Mouse (Mus musculus): ENCODE data around the gene Epha7.
A peak's percentile ranks its signal among the peaks of the same experiment; 100 is the strongest.

Epha7 gene

GRCm38 (mm10) chr4:28812691-28813289, at the start of gene Epha7:
Epha7 (plus strand) TSS chr4:28813131.
- peak; percentile 79 for DNase-seq (ENCODE audit: low spot score)

- no peak for DNase-seq (ENCODE audit: low spot score)
Measured at GRCm38 (mm10) chr4:28783961-28784360, 29.0 kb upstream of the Epha7 start.

DNA sequence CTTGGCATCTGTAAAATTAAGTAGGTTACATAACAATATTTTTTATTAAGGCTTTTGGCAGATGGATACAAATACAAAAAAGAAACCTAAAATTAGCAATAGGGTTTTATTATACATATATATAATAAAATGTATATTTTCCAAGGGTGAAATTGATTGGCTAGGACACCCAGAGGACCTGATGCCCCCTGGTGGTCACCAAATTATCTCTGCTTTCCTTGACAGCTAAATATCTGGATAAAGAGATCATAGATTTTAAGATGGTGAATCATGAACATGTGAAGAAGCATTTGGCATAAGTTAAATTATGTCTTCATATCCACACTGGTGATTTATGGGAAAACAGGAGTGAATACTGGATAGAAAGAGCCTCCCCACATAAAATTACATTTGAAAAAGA, 4.1 kb upstream of the Epha7 start:
- no peak for DNase-seq (ENCODE audit: low spot score)

DNA sequence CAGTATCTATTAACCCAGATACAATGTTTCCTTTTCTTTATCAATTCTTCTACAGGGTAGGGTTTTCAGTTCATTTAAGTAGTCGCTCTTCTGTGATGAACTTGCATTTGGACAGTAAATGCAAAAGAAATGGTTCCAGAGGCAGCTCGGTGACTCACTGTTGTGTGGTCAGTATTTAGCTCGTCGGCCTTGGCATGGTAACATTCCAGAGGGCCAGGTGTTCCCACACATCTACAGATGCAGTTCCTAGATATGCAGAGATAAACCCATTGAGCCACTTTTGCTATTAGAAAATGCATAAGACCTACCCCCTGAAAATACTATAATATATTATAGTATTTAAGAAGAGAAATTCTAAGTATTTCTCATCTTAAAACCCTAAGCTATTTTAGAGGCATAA, 3.2 kb upstream of the Epha7 start:
- DNase-seq (ENCODE audit: low spot score): no peak

DNA sequence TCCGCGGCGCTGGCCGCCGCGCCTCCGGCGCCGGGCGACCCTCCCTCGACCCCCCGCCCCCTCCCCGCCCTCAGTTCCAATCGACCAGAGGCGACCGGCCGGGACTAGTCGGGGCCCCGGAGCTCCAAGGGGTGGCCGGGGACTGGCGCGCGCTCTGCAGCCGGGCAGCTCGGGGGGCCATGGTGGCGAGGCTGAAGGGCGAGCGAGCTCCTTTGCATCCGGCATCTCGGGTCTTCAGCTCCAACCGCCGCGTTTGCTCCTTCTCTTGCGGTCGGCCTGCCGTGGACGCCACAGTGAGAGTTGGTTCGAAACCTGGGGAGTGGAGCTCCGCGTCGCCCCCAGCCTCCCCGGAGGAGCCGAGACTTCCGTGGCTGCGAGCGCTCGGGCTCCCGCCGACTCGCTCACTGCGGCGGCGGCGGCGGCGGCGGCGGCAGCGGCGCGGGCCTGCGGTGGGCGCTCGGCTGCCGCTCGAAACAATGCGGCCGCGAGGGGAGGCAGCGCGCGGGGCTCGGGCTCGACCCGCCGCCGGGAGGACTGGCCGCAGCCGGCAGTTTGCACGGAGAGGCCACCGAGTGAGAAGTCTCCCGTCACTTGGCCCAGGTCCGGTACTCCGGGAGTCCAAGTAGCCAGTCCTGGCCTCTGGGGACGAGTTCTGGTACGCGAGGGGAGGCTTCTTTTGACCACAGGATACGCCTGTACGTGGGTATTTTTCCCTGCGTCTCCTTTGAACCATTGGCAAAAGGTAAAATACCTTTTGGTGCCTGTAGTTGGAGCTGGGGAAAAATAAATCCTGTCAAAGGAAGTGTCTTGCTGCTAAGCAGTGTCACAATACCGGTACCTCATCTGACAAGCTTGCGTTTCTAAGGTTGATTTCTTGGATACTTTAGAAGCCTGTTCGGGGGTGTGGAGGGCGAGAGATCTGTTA, 882 bp downstream of the Epha7 start:
- no peak for DNase-seq (ENCODE audit: low spot score)

GRCm38 (mm10) chr4:28814476-28814815, 1.5 kb downstream of the Epha7 start:
- no peak for DNase-seq (ENCODE audit: low spot score)

- DNase-seq (ENCODE audit: low spot score): no peak
Measured at GRCm38 (mm10) chr4:28814816-28815620, 2.1 kb downstream of the Epha7 start.

- no peak for DNase-seq (ENCODE audit: low spot score)
Measured at GRCm38 (mm10) chr4:28815621-28815920, 2.6 kb downstream of the Epha7 start.

- DNase-seq (ENCODE audit: low spot score): no peak
Measured at GRCm38 (mm10) chr4:28823616-28824015, 10.7 kb downstream of the Epha7 start.

DNA sequence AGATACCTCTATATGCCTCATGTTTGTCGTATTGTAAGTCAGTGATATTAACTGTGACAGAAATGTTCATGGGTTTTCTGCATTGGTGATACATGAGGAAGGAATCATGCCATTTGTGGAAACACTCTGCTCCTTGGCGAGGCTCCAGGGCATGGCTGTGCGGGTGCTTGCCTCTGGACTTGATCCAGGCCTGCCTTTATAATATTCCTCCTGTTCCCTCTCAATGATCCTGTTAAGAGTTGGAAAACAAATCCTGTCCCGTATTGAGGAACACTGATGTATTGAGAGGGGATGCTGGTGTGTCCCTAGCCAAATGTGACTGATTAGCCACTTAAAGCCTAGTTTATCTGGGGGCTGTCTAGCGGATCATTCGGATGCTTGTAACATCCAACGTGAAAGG, 11.7 kb downstream of the Epha7 start:
- no peak for DNase-seq (ENCODE audit: low spot score)

DNA sequence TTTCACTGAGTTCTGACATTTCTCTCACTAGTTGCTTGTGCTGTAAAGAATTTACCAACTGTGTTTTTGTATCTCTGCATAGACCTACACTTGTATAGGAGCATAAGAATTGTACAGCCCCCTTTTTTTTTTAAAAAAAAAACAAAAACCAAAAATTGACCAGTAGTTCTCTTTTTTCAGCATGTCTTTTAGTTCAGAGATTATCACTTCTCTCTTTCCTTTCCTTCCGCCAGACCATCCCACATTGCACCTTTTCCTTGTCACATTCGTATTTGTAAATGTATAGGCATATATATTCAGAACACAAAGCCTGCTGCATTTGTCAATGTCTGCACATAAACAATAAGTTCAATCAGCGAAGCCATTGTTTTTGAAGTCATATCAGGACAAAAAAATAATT, 24.7 kb downstream of the Epha7 start:
- DNase-seq (ENCODE audit: low spot score): no peak

DNA sequence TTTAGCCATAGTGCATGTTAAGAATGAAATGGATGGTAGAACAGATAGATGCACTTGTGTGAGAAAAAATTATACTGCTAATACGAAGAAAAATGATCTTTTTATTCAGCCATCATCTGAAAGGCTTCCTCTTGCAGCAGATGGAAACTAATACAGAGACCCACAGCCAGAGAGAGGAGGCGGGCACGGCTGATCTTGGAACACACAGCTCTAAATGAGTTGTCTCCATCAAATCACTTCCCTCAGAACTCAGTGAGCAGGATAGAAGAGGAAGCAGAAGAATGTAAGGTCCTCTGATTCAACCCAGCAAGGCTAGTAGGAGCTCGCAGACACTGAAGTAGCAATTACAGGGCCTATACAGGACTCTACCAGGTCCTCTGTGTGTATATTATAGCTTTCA, 33.4 kb downstream of the Epha7 start:
- DNase-seq (ENCODE audit: low spot score): no peak

DNA sequence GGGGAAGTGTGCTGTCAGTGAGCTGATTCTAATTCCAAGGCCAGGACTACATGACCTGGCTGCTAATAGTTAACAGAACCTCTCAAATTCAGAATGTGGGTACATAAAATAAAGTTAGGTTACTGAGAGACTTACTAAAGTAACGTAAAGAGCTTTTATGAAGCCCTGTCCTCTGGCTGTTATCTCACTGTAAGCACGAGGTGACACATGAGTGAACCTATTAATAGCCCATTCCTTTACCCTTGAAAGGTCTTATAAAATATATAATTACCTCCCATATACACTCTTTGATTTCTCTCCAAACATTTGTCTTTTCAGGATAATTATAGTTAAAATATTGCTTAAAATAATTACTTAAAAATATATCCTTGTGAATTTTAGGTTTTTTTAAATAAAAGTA, 37.5 kb downstream of the Epha7 start:
- DNase-seq (ENCODE audit: low spot score): no peak

DNA sequence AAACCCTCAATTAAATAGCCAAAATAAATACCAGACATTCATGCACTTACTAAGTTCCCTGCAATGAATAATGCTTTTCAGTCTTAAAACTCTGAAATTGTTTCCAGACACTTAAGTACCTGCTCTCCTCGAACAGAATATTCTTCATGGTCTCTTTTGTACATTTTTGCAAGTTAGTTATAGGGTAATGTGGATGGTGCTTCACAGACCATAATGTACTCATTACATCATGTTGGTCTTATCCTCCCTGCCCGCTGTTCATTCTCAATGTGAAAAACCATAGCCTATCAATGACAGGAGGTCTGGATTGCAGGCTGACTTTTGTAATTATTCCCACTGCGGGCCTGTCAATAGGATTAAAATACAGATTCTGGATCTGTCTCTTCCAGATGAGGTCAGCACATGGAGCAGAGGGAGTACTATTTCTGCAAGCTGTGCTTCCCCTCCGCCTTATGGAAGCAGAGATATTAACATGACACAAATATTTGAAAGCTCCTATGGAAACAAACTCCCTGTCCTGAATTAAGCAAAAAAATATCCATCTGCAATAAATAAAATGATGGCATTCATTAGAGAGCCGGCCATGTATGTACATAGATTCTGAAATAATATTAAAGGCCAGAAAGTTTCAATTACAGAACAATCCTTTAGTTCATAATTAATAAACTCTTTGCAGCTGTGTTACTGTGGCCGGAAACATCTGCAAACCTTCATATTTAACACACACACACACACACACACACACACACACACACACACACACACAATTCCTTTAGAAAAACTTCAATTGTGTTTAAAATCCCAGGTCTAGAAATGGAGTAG, 50.1 kb downstream of the Epha7 start:
- no peak for DNase-seq (ENCODE audit: low spot score)

DNA sequence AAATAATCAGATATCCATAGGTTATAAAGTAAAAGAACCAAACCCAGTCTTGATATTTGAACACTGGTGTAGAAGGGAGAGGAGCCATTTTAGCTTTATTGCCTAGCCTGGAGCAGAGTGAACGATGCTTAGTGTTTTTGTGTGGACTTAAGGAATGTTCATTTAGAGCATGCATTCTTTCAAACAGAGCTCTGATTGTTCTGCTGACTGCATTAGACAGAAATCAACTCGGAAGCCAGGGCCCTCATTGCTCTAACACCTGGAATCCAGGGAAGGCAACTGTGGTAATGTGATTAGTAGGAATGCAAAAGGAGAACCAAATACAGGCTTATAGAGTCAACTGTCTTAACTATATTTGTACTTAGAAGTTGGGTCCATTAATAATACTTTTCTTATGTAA, 53.5 kb downstream of the Epha7 start:
- no peak for DNase-seq (ENCODE audit: low spot score)

- DNase-seq (ENCODE audit: low spot score): no peak
Measured at GRCm38 (mm10) chr4:28871615-28872014, 58.7 kb downstream of the Epha7 start.

GRCm38 (mm10) chr4:28881271-28882044, 68.5 kb downstream of the Epha7 start:
- DNase-seq (ENCODE audit: low spot score): no peak

GRCm38 (mm10) chr4:28889630-28890029, 76.7 kb downstream of the Epha7 start:
- DNase-seq (ENCODE audit: low spot score): no peak

- DNase-seq (ENCODE audit: low spot score): no peak
Measured at GRCm38 (mm10) chr4:28890102-28890501, 77.2 kb downstream of the Epha7 start.

GRCm38 (mm10) chr4:28895480-28895879, 82.5 kb downstream of the Epha7 start:
- no peak for DNase-seq (ENCODE audit: low spot score)

GRCm38 (mm10) chr4:28899373-28899772, 86.4 kb downstream of the Epha7 start:
- DNase-seq (ENCODE audit: low spot score): no peak
